Mouse (Mus musculus) forebrain, embryonic 16.5 days (tissue): ENCODE measurements around the gene 4930451I11Rik. TPM values are rescaled to one million over a fixed set of nuclear protein-coding genes. Genes with fewer than 3 reads are reported as not detected.

ENCODE experiments used
- ATAC-seq: fragments of 200-750 bp; cut with Nextera tagmentation; 2 replicates; pipeline ENCODE4 v1.8.0; 2017; ENCODE audit warnings: mild to moderate bottlenecking, moderate library complexity
- H3K27ac ChIP-seq: fragments of 300-500 bp; sonication (generic); 2 replicates; pipeline ENCODE4 v1.5.1; 2014; ENCODE audit warnings: low read length, control low read depth
- H3K27me3 ChIP-seq: fragments of 300-500 bp; sonication (generic); replicated peaks from 2 replicates; pipeline ENCODE4 v1.6.1; 2014; ENCODE audit warnings: low read length; ENCODE audit not compliant: control insufficient read depth, insufficient read depth
- H3K36me3 ChIP-seq: fragments of 300-500 bp; sonication (generic); 2 replicates; pipeline ENCODE4 v1.6.1; 2014; ENCODE audit not compliant: control insufficient read depth, insufficient read depth
- H3K4me1 ChIP-seq: fragments of 300-500 bp; sonication (generic); replicated peaks from 2 replicates; pipeline ENCODE4 v1.6.1; 2014; ENCODE audit warnings: low read length; ENCODE audit not compliant: control insufficient read depth, insufficient read depth
- H3K4me2 ChIP-seq: fragments of 300-500 bp; sonication (generic); 2 replicates; pipeline ENCODE4 v1.6.1; 2014; ENCODE audit warnings: mild to moderate bottlenecking, low read length, control low read depth
- H3K4me3 ChIP-seq: fragments of 300-500 bp; sonication (generic); replicated peaks from 2 replicates; pipeline ENCODE4 v1.5.1; 2014; ENCODE audit warnings: mild to moderate bottlenecking, low read length, control low read depth
- H3K9ac ChIP-seq: fragments of 300-500 bp; sonication (generic); replicated peaks from 2 replicates; pipeline ENCODE4 v1.6.1; 2014; ENCODE audit warnings: low read depth, low read length, control low read depth
- H3K9me3 ChIP-seq: fragments of 300-500 bp; sonication (generic); 2 replicates; pipeline ENCODE4 v1.6.1; 2016; ENCODE audit warnings: low read length; ENCODE audit not compliant: control insufficient read depth
- WGBS: fragments of 180-500 bp; shearing (Covaris S2); extraction: QIAGEN DNeasy Blood & Tissue Kit; methylation state at CpG from one replicate; pipeline ENCODE4 v1.1.7; 2014; 5-methylcytosine and 5-hydroxymethylcytosine counted together
- polyA plus RNA-seq: library from polyadenylated mRNA; unstranded; fragments of >200 nt; fragmentation: Nextera tagmentation; extraction: Ambion mirVana; gene quantifications from 2 replicates; pipeline ENCODE4 v1.2.1, GENCODE M21; 2015

The 4930451I11Rik gene
- polyA plus RNA-seq = not detected in 2 replicates

GRCm38 (mm10) chr7:126831539-126831938, at the start of gene 4930451I11Rik:
Gene 4930451I11Rik (minus strand): TSS chr7:126831639.
- H3K36me3 ChIP-seq = no peaks in the 10 kb centered on the region
- 0 out of 2 replicates have a peak within 1 kb of the TSS, but pooled peaks have one; percentile 34 for H3K9ac ChIP-seq
- H3K27me3 ChIP-seq = no peaks in the 10 kb centered on the region
- peak; percentile 43; the same call in 1 of the 2 replicates for ATAC-seq
- 58% methylated on average over 5 of the region's 5 CpGs for WGBS
- H3K9me3 ChIP-seq = no peaks in the 10 kb centered on the region
- no peak within 1 kb of the TSS for H3K27ac ChIP-seq
- H3K4me2 ChIP-seq = peak within 1 kb of the TSS; percentile 65
- H3K4me3 ChIP-seq = peak within 1 kb of the TSS; percentile 35
- peaks cover 6% of the 10 kb centered on the region for H3K4me1 ChIP-seq

DNA sequence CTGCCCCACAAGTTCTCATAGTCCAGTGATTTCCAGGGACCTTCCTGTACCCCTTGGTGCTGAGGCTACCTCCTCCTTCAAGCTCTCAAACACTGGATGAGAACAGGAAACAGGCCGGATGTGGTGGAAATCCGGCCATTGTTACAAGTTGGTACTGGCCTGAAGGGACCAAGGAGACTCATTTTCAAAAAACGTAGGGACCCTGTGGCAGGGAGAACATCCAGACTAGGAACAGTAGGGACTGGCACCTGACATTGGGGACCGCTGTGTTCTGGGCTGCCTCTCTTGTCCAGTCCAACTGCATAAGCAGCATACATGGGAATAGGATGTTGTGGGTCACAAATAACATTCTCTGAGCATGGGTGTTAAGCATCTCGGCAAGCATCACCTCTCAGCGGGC, 49.6 kb upstream of the 4930451I11Rik start:
- ATAC-seq = no peak
- Histone ChIP-seq H3K4me3 (no peak overlapping the region), H3K4me1 (peaks cover 37% of the 10 kb centered on the region), H3K36me3 (peaks cover 21% of the 10 kb centered on the region), H3K27me3 (no peaks in the 10 kb centered on the region), H3K27ac (no peak overlapping the region), H3K9ac (peak overlapping the region; percentile 18; the same call in 1 of the 2 replicates), H3K4me2 (peak overlapping the region; percentile 93), H3K9me3 (no peaks in the 10 kb centered on the region)
- 75% methylated on average over 6 of the region's 6 CpGs for WGBS

DNA sequence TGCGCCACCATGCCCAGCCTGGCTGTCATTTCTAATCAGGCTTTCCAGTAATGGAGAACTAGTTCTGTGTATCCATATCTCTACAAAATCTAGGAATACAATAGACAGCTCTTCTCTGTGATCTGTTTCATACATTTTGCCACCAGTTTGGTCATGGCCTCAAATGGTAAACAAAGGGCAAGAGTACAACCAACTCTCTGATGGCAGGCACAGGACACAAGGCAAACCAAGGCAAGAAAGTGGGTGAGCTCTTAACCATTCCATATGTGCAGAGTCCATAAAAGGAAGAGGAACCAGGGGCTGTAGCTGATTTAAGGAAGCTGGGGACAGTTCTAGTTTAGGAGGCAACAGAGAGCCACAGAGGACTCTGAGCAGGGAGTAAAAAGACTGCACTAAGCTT, 45.8 kb upstream of the 4930451I11Rik start:
- H3K4me2 ChIP-seq = no peak overlapping the region
- no peaks in the 10 kb centered on the region for H3K9me3 ChIP-seq
- ATAC-seq = no peak
- H3K36me3 ChIP-seq = peaks cover 55% of the 10 kb centered on the region
- H3K4me1 ChIP-seq = peaks cover 19% of the 10 kb centered on the region
- no peaks in the 10 kb centered on the region for H3K27me3 ChIP-seq
- 97% methylated on average over 1 of the region's 1 CpGs for WGBS
- no peak overlapping the region for H3K27ac ChIP-seq
- no peak overlapping the region for H3K9ac ChIP-seq
- H3K4me3 ChIP-seq = no peak overlapping the region

DNA sequence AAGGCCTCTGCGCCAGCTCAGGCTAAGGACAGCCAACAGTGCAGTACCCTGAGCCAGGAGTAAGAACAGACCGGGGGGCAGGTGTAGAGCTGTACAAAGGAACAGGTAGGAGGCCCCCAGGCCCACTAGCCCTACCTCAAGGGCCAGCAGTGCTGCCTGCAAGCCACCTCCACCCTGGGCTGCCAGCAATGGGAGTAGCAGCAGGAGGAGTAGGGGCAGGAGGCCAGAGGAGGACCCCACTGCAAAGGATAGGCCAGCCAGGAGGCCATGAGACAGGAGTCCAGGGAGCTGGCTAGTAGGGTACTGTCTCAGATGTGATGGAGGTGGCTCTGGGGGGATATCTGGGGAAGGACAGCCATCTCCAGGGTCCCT, 39.1 kb upstream of the 4930451I11Rik start:
- Histone ChIP-seq H3K36me3 (peaks cover 58% of the 10 kb centered on the region), H3K4me1 (no peaks in the 10 kb centered on the region), H3K9ac (no peak overlapping the region), H3K4me3 (no peak overlapping the region), H3K27me3 (no peaks in the 10 kb centered on the region), H3K27ac (no peak overlapping the region), H3K9me3 (no peaks in the 10 kb centered on the region), H3K4me2 (no peak overlapping the region)
- WGBS = 100% methylated on average over 2 of the region's 2 CpGs
- no peak for ATAC-seq

GRCm38 (mm10) chr7:126869780-126870519, 38.5 kb upstream of the 4930451I11Rik start:
- no peak overlapping the region for H3K4me2 ChIP-seq
- no peak for ATAC-seq
- no peaks in the 10 kb centered on the region for H3K9me3 ChIP-seq
- H3K27ac ChIP-seq = no peak overlapping the region
- no peak overlapping the region for H3K9ac ChIP-seq
- no peak overlapping the region for H3K4me3 ChIP-seq
- 92% methylated on average over 23 of the region's 23 CpGs for WGBS
- H3K4me1 ChIP-seq = no peaks in the 10 kb centered on the region
- H3K27me3 ChIP-seq = no peaks in the 10 kb centered on the region
- peaks cover 55% of the 10 kb centered on the region for H3K36me3 ChIP-seq

DNA sequence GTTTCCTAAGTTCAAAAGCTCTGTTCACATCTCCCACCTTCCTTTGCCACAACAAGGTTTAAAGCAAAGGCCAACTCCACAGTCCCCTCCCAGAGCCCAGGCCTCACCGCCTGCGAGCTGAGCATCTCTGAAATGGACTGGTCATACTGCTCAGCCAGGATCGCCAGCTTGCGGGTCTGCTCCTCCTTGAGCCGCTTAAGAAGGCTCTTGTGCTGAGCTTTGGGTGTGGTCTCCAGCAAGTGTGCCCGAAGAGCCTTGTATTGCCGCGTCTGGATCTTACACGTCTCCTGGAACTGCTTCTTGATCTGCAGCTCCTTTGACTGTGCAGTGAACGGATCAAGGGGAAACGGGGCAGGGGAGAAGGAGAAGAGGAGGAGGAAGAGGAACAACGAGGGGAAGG, 36.6 kb upstream of the 4930451I11Rik start:
- no peaks in the 10 kb centered on the region for H3K9me3 ChIP-seq
- no peak overlapping the region for H3K27ac ChIP-seq
- peaks cover 39% of the 10 kb centered on the region for H3K36me3 ChIP-seq
- H3K27me3 ChIP-seq = no peaks in the 10 kb centered on the region
- H3K4me1 ChIP-seq = peaks cover 11% of the 10 kb centered on the region
- no peak for ATAC-seq
- H3K4me3 ChIP-seq = no peak overlapping the region
- no peak overlapping the region for H3K4me2 ChIP-seq
- WGBS = 82% methylated on average over 12 of the region's 12 CpGs
- no peak overlapping the region for H3K9ac ChIP-seq

- Histone ChIP-seq H3K36me3 (peaks cover 35% of the 10 kb centered on the region), H3K4me2 (no peak overlapping the region), H3K27me3 (no peaks in the 10 kb centered on the region), H3K9ac (no peak overlapping the region), H3K9me3 (no peaks in the 10 kb centered on the region), H3K27ac (no peak overlapping the region), H3K4me1 (peaks cover 15% of the 10 kb centered on the region), H3K4me3 (no peak overlapping the region)
- ATAC-seq = no peak
- 87% methylated on average over 2 of the region's 2 CpGs for WGBS
Measured at GRCm38 (mm10) chr7:126867534-126867933, 36.1 kb upstream of the 4930451I11Rik start.

DNA sequence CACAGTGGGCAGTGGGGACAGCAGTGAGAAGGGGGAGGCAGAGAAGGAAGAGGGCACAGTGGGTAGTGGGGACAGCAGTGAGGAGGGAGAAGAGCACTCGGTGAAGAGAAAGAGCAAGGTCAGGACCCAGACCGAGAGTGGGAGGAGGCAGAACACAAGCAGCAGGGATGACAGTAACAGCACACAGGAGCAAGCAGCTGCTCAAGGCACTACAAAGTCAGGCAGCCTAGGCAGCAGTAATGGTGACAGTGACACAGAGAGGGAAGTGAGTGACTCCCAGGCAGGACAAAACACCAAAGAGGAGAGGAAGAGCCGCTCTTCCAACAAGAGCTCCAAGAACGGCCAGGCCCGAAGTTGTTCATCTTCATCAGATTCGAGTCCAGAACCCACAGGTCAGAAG, 32.4 kb upstream of the 4930451I11Rik start:
- H3K4me3 ChIP-seq = peak overlapping the region; percentile 76
- peak overlapping the region; percentile 87 for H3K4me2 ChIP-seq
- H3K9ac ChIP-seq = peak overlapping the region; percentile 67; the same call in 1 of the 2 replicates
- no peaks in the 10 kb centered on the region for H3K27me3 ChIP-seq
- H3K27ac ChIP-seq = no peak overlapping the region
- no peak for ATAC-seq
- WGBS = 67% methylated on average over 6 of the region's 6 CpGs
- no peaks in the 10 kb centered on the region for H3K9me3 ChIP-seq
- peaks cover 22% of the 10 kb centered on the region for H3K4me1 ChIP-seq
- peaks cover 20% of the 10 kb centered on the region for H3K36me3 ChIP-seq

DNA sequence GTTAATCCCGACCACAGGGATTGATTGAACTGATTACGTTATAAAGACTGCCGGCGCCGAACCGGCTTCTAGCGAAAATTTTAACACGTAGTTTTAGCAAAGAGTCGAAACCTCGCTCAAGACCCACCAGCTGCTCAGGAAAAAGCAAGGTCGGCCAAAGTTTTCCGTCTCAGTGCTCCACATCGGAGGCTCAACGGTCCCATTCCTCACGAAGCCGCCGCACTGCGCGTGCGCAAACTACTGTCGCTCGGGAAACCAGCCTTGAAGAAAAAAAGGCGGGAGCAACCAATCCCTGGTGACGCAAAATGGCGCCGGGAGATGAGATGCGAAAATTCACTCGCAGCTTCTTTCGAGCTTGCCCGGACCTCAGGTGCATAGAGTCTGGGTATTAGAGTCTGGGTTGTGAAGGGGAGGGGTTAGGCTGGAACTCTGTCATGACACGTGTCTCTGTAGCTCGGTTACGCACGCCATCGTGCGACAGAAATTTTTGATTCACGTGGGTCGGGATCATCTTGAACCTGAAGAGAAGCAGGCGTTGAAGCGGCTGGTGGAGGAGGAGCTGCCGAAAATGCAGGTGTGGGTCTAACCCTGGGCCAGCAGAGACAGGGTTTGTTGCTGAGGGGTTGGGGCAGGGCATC, 30.8 kb upstream of the 4930451I11Rik start, which contains the start of gene Ino80e:
Gene Ino80e (minus strand): TSS at position 231 of the 638 bp plus-strand sequence.
- peak within 1 kb of the TSS; percentile 87 for H3K4me2 ChIP-seq
- H3K27me3 ChIP-seq = no peaks in the 10 kb centered on the region
- ATAC-seq = peak; percentile 77
- peaks cover 22% of the 10 kb centered on the region for H3K4me1 ChIP-seq
- peak within 1 kb of the TSS; percentile 67 for H3K9ac ChIP-seq
- peaks cover 12% of the 10 kb centered on the region for H3K36me3 ChIP-seq
- peak within 1 kb of the TSS; percentile 87 for H3K27ac ChIP-seq
- peak within 1 kb of the TSS; percentile 76 for H3K4me3 ChIP-seq
- WGBS = 0% methylated on average over 41 of the region's 41 CpGs
- H3K9me3 ChIP-seq = no peaks in the 10 kb centered on the region
